Mouse (Mus musculus) stomach, postnatal 0 days (tissue): ENCODE measurements around the gene Lrch4.

ENCODE experiments used
- CTCF ChIP-seq: IDR thresholded peaks from 2 replicates; pipeline ENCODE4 v1.5.1; 2016; ENCODE audit warnings: antibody characterized with exemption, low read depth, mild to moderate bottlenecking, moderate library complexity
- EP300 ChIP-seq: optimal IDR thresholded peaks from 2 replicates; pipeline ENCODE3; 2016; ENCODE audit warnings: antibody characterized with exemption

DNA sequence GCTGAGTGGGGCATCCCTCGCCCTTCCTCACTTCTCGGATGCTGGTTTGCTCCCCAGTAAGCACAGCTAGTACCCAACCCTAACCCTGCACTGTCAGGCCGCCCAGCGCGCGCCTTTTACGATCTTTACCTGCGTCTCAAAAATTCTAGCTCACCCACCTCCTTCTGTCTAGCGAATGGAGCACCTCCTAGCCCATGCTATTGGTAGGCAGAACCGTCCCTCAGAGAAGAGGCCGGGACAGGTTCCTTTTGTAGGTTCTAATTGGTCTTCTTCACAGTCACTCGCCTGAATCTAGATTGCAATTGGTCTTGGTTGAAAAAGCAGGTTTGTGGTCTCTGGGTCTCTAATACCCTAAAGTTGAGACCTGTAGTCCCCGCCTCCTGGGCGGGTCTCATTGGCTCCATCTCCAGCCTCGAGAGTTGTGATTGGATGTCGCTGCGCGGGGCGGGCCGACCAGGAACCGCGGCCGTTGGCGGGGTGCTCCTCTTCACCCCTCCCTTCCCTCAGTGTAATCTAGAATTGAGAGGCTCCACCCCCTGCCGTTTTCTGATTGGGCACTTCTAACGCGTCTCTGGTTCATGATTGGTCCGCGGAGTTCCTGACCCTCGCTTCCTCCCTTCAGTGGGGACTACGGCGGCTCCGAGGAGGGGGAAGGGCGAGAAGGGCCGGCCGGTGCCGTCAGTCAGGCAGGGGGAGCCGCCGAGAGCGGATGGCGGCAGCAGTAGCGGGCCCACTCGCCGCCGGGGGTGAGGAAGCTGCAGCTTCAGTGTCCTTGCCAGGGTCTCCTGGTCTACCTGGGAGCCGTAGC, at the start of gene Lrch4, which contains the start of the genes Fbxo24 and Gm20605:
- TF ChIP-seq CTCF (peak; percentile 47), EP300 (peak; percentile 91)
